Mouse (Mus musculus): ENCODE measurements around the gene Tbc1d25. TPM values are rescaled to one million over a fixed set of nuclear protein-coding genes. Genes with fewer than 3 reads are reported as not detected.

Tbc1d25 gene
- polyA plus RNA-seq, 1 experiment from 2014 or later = 7.8 TPM

GRCm38 (mm10) chrX:8217383-8217782 is 41.4 kb upstream of the Tbc1d25 start:
- no peaks in the 10 kb centered on the region for H3K9me3 ChIP-seq (ENCODE audit: low read length)
- H3K4me3 ChIP-seq (ENCODE audit: low read depth, low read length) = no peak overlapping the region
- no peak overlapping the region for H3K9ac ChIP-seq (replicated peaks; ENCODE audit: low read depth)
- TF ChIP-seq EP300 (IDR thresholded peaks at IDR 0.05) (no peak), CTCF (IDR thresholded peaks at IDR 0.05) (no peak)
- no peak overlapping the region for H3K4me2 ChIP-seq (replicated peaks; ENCODE audit: low read depth, low read length)
- no peak for ATAC-seq
- H3K4me1 ChIP-seq (ENCODE audit: insufficient read depth, low read depth, low read length) = no peaks in the 10 kb centered on the region
- no peaks in the 10 kb centered on the region for H3K36me3 ChIP-seq (ENCODE audit: insufficient read depth, low read length)
- no peak for DNase-seq (ENCODE audit: low spot score)
- H3K27ac ChIP-seq (ENCODE audit: low read length) = no peak overlapping the region
- WGBS = 49% methylated on average over 6 of the region's 6 CpGs
- no peaks in the 10 kb centered on the region for H3K27me3 ChIP-seq (replicated peaks; ENCODE audit: insufficient read depth, low read length)

GRCm38 (mm10) chrX:8211490-8212207 is 35.7 kb upstream of the Tbc1d25 start:
- no peaks in the 10 kb centered on the region for H3K27me3 ChIP-seq (replicated peaks; ENCODE audit: insufficient read depth, low read length)
- TF ChIP-seq EP300 (IDR thresholded peaks at IDR 0.05) = peak; percentile 61
- no peak for TF ChIP-seq CTCF (IDR thresholded peaks at IDR 0.05)
- no peak overlapping the region for H3K27ac ChIP-seq (ENCODE audit: low read length)
- H3K4me2 ChIP-seq (replicated peaks; ENCODE audit: low read depth, low read length) = no peak overlapping the region
- WGBS = 72% methylated on average over 7 of the region's 7 CpGs
- DNase-seq (ENCODE audit: low spot score) (peak; percentile 35), ATAC-seq (no peak; the same call in 1 of the 2 replicates)
- H3K9me3 ChIP-seq (ENCODE audit: low read length) = no peaks in the 10 kb centered on the region
- no peak overlapping the region for H3K9ac ChIP-seq (replicated peaks; ENCODE audit: low read depth)
- no peak overlapping the region for H3K4me3 ChIP-seq (ENCODE audit: low read depth, low read length)
- H3K4me1 ChIP-seq (ENCODE audit: insufficient read depth, low read depth, low read length) = no peaks in the 10 kb centered on the region
- no peaks in the 10 kb centered on the region for H3K36me3 ChIP-seq (ENCODE audit: insufficient read depth, low read length)

GRCm38 (mm10) chrX:8209720-8210119 is 33.7 kb upstream of the Tbc1d25 start:
- no peak overlapping the region for H3K4me3 ChIP-seq (ENCODE audit: low read depth, low read length)
- H3K27ac ChIP-seq (ENCODE audit: low read length) = no peak overlapping the region
- H3K4me2 ChIP-seq (replicated peaks; ENCODE audit: low read depth, low read length) = no peak overlapping the region
- no peak for ATAC-seq
- 48% methylated on average over 2 of the region's 2 CpGs for WGBS
- H3K9ac ChIP-seq (replicated peaks; ENCODE audit: low read depth) = no peak overlapping the region
- no peaks in the 10 kb centered on the region for H3K27me3 ChIP-seq (replicated peaks; ENCODE audit: insufficient read depth, low read length)
- no peak for DNase-seq (ENCODE audit: low spot score)
- no peaks in the 10 kb centered on the region for H3K4me1 ChIP-seq (ENCODE audit: insufficient read depth, low read depth, low read length)
- H3K36me3 ChIP-seq (ENCODE audit: insufficient read depth, low read length) = no peaks in the 10 kb centered on the region
- no peaks in the 10 kb centered on the region for H3K9me3 ChIP-seq (ENCODE audit: low read length)
- TF ChIP-seq EP300 (IDR thresholded peaks at IDR 0.05) (no peak), CTCF (IDR thresholded peaks at IDR 0.05) (no peak)

GRCm38 (mm10) chrX:8207224-8207623 is 31.2 kb upstream of the Tbc1d25 start:
- WGBS = 24% methylated on average over 4 of the region's 4 CpGs
- H3K4me3 ChIP-seq (ENCODE audit: low read depth, low read length) = peak overlapping the region; percentile 43; the same call in 1 of the 2 replicates
- H3K27ac ChIP-seq (ENCODE audit: low read length) = no peak overlapping the region
- H3K27me3 ChIP-seq (replicated peaks; ENCODE audit: insufficient read depth, low read length) = no peaks in the 10 kb centered on the region
- H3K9me3 ChIP-seq (ENCODE audit: low read length) = no peaks in the 10 kb centered on the region
- H3K4me1 ChIP-seq (ENCODE audit: insufficient read depth, low read depth, low read length) = no peaks in the 10 kb centered on the region
- no peak overlapping the region for H3K9ac ChIP-seq (replicated peaks; ENCODE audit: low read depth)
- no peaks in the 10 kb centered on the region for H3K36me3 ChIP-seq (ENCODE audit: insufficient read depth, low read length)
- no peak for ATAC-seq
- TF ChIP-seq CTCF (IDR thresholded peaks at IDR 0.05) (no peak), EP300 (IDR thresholded peaks at IDR 0.05) (no peak)
- DNase-seq (ENCODE audit: low spot score) = no peak
- peak overlapping the region; percentile 61; the same call in 1 of the 2 replicates for H3K4me2 ChIP-seq (replicated peaks; ENCODE audit: low read depth, low read length)

- DNase-seq (ENCODE audit: low spot score) (no peak), ATAC-seq (no peak)
- no peak overlapping the region for H3K27ac ChIP-seq (ENCODE audit: low read length)
- H3K4me3 ChIP-seq (ENCODE audit: low read depth, low read length) = peak overlapping the region; percentile 43
- H3K9ac ChIP-seq (replicated peaks; ENCODE audit: low read depth) = no peak overlapping the region; the same call in 1 of the 2 replicates
- no peaks in the 10 kb centered on the region for H3K9me3 ChIP-seq (ENCODE audit: low read length)
- 9% methylated on average over 11 of the region's 11 CpGs for WGBS
- no peaks in the 10 kb centered on the region for H3K4me1 ChIP-seq (ENCODE audit: insufficient read depth, low read depth, low read length)
- peak overlapping the region; percentile 61 for H3K4me2 ChIP-seq (replicated peaks; ENCODE audit: low read depth, low read length)
- H3K36me3 ChIP-seq (ENCODE audit: insufficient read depth, low read length) = no peaks in the 10 kb centered on the region
- TF ChIP-seq CTCF (IDR thresholded peaks at IDR 0.05) (no peak), EP300 (IDR thresholded peaks at IDR 0.05) (no peak)
- H3K27me3 ChIP-seq (replicated peaks; ENCODE audit: insufficient read depth, low read length) = no peaks in the 10 kb centered on the region
Measured at GRCm38 (mm10) chrX:8206694-8207197, 30.8 kb upstream of the Tbc1d25 start.

GRCm38 (mm10) chrX:8206015-8206693 is 30.2 kb upstream of the Tbc1d25 start, which contains the start of gene Porcn:
TSS of gene Porcn (minus strand) at chrX:8206525.
- peak within 1 kb of the TSS; percentile 61 for H3K4me2 ChIP-seq (replicated peaks; ENCODE audit: low read depth, low read length)
- no peak within 1 kb of the TSS for H3K27ac ChIP-seq (ENCODE audit: low read length)

More at GRCm38 (mm10) chrX:8206015-8206693, 30.2 kb upstream of the Tbc1d25 start, which contains the start of gene Porcn:
- H3K36me3 ChIP-seq (ENCODE audit: insufficient read depth, low read length) = no peaks in the 10 kb centered on the region
- H3K9me3 ChIP-seq (ENCODE audit: low read length) = no peaks in the 10 kb centered on the region
- TF ChIP-seq EP300 (IDR thresholded peaks at IDR 0.05) (no peak), CTCF (IDR thresholded peaks at IDR 0.05) (no peak)
- H3K4me3 ChIP-seq (ENCODE audit: low read depth, low read length) = peak within 1 kb of the TSS; percentile 43
- DNase-seq (ENCODE audit: low spot score) = peak; percentile 82
- H3K4me1 ChIP-seq (ENCODE audit: insufficient read depth, low read depth, low read length) = no peaks in the 10 kb centered on the region
- H3K9ac ChIP-seq (replicated peaks; ENCODE audit: low read depth) = peak within 1 kb of the TSS; percentile 44
- 5% methylated on average over 35 of the region's 46 CpGs for WGBS
- no peaks in the 10 kb centered on the region for H3K27me3 ChIP-seq (replicated peaks; ENCODE audit: insufficient read depth, low read length)
- ATAC-seq = peak; percentile 97

Data from lung, postnatal 0 days (tissue).